Mouse (Mus musculus) urinary bladder, postnatal 10 days (tissue): Measurements from ENCODE around the gene Rbm3.

Source experiments
- DNase-seq: peaks from one replicate; pipeline ENCODE4 v3.0.0; 2022; ENCODE audit warnings: low spot score

The Rbm3 gene

DNA sequence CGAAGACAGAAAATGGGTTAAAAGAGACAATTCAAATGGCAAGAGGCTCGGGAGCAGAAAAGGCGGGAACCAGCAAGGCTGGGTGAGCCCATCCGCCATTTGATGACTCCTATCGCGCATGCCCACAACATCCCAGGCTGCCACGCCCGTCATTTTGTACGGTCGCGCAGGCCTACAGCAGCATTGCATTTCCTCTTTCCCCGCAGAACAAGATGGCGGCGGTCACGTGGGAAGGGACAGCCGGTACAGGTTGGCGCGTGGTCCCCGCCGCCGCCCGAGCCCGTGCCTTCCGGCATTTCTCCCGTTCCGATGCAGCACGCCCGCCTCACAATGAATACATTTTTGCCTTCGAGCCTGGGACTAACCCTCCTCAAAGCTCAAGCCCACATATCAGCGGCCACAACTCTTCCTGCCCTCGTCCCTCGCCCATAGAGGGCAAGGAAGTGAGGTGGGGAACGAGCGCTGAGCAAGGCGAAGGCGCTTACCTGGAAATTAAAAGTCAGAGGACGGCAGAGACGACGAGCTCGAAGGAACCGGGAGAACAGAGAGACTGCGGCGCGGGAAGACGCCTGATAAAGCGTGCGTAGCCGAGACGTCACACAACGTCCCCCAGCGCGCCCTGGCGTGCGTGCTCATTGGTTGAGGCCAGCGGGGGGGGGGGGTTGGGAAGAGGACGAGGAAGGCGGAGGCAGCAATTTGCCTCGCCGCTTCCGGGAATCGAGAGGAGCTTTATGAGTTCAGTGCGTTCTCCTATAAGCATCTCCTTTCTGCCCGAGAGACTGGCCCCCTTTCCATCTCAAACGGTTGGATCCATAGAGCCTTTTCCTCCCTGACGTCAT is at the start of gene Rbm3:
TSS of gene Rbm3 (minus strand) at position 728 of the 839 bp plus-strand sequence.
- DNase-seq, result peak; percentile 33

DNA sequence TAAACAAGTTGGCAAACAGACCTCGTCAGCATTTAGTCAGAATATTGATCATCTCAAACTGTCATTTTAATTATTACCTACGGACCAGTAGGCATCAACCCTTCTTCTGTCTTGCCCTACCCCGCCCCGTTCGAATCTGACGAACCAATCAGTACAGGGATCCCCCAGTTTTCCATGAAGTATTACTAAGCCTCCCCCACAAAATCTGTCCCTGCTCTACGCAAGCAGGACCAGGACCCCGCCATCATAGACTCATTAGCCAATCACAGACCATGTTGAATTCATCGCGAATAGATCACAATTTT is 47.7 kb upstream of the Rbm3 start, which contains the start of gene Ebp:
TSS of gene Ebp (minus strand) at position 94 of the 305 bp plus-strand sequence.
- no peak for DNase-seq

DNA sequence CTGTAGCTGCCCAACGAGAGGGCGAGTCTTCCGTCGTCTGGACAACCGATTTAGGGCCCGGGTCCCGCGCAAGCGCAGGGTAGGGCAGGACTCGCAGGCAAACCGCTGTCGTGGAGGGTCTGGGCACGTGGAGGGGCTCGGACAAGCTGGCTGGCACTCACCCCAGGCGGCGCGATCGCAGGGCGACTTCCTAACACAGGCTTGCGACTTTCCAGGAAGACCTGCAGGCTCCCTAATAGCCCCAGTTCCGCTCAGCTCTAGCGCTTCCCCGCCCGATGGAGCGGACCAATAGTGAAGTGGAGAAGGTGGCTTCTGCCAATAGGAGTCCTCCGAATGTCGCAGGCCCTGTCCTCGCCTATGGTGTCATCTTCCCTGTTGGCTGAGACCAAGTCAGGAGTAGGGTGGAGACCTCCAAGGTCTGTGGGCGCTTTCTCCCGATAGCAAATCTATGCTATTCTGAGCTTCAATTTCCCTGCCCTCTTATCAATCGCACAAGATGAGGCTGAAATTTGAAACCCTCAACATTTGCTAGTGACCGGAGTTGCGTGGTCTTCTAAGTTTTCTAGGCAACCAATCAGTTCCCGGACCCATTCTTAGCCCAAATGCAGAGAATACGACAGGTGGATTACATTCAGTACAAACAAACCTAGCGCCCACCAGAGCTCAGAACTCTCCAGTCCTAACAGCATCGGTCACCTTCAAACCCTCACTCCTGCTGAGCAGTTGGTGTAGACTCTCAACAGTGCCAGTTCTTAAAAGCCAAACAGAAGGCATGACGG is 47.1 kb upstream of the Rbm3 start:
- peak; percentile 13 for DNase-seq

DNA sequence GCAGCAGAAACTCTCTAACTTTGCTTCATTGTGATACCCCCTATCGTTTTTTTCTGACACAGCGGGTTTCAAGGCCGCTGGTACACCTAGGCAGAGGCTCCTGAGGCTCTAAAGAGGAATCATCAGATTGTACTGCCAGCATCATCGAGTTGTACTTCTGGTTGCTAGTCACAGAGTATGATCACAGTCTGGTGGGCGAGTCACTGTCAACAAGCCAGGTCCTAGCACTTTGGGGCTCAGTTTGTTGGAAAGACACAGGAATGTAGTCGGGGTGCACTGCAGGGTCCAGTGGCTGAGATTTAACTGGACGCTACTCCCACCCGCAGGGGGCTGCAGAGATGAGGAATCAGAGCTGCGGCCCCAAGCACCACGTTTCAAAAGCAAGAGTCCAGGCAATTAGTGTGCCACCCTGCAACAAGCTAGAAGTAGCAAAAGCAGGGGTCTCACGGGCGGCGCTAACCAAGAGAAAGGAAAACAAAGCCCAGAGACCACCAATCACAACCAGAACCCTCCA is 46.5 kb upstream of the Rbm3 start:
- no peak for DNase-seq

DNA sequence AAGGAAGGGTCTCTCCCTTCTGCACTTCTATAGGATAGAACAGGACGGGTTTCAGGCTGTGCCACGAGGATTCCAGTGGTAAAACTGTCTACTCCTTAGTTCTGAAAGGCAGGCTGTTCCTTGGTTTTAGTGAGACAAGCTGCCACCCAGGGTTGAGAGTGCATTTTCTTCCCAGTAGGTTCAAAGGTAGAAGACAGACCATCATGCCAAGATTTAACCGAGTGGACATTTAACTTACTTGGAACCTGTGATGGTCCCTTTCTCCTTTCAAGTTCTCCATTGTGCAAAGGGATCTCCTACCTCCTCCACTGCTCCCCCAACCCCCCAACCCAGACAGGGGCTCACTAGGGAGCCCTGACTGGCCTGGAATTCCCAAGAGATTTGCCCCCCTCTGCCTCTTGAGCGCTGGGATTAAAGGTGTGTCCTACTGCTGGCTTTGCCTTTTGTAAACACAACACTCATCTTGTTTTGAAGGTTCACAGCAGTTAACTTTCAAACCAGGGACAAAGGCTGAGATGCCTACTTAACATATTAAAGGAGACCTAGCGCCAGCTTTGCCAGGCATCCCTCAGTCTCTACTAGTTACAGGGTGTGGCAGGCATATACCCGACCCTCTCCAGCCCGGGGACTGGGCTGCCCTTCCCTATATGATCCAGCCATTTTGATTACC is 37.3 kb upstream of the Rbm3 start:
- no peak for DNase-seq

DNA sequence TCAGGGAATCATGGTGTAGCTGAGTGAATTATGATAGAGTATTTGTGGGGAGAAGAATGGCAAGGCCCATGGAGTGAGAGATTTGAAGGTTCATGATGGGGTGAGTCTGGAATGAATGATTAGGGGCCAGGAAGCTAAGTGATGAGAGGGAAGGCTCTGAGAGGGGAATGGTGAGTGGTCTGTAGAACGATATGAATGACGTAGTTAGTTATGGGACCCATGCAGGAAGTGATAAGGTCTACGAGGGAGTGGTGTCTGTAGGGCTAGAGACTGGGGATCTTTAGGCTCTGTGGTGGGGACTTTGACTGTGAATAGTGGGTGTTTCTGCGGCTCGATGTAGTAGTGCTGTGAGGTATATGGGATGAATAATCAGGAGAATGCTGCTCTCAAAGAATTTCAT is 34.0 kb upstream of the Rbm3 start:
- DNase-seq, result no peak

DNA sequence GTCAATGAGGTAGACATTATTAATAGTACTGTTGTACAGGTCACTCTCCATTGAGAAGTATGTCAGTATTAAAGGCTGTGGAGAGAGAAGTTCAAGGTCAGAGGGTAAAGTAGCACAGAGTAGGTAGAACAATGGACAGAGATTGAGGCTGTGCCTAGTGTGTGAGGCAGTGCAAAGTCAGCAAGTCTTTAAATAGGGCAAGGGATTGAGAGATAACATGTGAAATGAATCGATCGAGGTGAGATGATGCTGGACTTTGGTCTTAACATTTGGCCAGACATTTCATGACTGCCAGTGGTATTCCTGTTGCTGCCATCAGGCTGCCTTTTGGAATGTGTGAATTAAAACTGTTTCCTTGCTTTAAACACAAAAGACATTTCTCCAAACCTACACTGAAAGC is 33.2 kb upstream of the Rbm3 start:
- DNase-seq, result no peak

DNA sequence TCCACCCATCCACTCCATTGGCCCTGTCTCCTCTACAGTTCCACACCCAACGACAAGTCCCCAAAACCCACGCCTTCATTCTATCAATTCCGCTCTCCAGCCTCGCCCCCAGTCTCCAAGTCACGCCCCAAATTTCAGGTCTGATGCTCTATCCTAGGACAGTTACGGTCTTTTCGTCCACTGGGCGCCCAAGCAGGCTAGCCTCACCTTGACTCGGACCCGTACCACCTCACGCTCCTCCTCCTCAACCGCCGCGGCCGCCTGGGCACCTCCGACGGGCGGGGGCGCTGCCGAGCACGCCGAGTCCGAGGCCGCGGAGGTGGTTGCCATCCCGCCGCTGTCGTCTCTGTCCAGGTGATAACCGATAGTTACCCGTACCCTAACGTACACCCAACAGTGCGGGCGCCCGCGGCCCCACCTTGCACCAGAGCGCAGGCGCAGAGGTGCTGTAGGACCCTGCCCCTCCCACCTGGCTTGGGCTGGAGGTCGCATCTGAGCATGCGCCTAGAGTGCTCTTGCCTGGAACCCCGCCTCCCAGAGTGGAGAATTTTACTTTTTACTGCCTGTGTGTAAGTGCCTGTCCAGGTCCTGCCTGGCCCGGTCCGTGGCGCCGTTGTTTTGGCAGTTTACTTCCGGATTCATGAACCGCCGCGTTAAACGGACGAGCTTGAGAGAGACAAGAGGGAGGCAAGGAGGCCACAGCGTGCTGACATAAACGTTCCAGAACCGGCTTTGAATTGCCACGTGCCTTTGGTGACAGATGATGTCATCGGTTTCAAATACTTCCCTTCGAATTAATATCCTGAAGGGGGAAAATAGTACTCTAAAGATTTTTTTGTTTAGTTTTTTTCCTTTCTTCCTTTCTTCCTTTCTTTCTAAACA is 30.1 kb upstream of the Rbm3 start, which contains the start of gene Tbc1d25:
TSS of gene Tbc1d25 (minus strand) at position 678 of the 882 bp plus-strand sequence.
- DNase-seq, result peak; percentile 17

DNA sequence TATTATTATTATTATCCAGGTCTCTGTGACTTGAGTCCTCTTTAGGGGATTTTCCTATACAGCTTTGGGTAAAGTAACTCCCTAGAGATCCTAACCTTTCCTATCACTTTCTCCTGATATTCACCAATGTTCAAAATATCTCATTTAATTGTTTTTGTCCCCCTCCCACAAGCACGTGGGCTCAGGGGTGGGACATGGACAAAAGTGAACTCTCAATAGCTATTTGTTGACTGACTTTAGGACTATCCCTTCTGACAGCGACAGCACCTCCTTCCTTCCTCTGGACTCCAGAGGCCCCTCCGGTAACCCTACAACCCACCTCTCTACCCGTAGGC is 29.5 kb upstream of the Rbm3 start:
- DNase-seq, result no peak

DNA sequence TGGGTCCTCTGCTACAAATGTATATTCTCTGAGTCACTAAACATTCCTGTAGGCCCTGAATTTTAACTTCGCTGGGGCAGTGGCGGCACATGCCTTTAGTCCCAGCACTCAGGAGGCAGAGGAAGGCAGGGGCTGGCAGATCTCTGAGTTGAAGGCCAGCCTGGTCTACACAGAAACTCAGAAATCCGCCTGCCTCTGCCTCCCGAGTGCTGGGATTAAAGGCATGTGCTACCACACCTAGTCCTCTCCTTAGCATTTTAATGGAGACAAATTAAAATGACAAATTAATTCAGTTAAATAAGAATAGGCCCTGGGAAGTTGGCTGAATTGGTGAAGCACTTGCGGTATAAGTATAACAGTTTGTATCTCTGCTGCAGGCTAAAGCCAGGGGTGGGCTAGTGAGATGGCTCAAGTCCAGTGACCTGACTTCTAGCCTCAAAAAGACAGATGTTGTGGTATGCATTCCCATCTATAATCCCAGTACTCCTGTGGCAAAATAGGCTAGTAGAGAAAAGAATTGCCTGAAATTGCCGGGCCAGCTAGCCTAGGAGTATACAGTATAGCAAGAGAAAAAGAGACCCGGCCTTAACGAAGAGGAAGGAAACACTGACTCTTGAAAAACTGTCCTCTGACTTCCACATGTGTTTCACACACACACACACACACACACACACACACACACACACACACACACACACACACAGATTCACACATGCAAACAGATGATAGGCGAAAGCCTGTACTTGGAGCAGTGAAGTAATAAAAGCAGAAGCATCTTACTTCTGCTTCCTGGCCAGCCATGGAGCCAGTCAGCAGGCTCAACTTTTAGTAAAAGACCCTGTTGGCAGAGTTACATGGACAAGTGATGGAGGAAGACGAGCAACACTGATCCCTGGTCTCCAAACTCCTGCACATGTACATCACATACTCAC is 22.3 kb upstream of the Rbm3 start:
- DNase-seq, result no peak

DNA sequence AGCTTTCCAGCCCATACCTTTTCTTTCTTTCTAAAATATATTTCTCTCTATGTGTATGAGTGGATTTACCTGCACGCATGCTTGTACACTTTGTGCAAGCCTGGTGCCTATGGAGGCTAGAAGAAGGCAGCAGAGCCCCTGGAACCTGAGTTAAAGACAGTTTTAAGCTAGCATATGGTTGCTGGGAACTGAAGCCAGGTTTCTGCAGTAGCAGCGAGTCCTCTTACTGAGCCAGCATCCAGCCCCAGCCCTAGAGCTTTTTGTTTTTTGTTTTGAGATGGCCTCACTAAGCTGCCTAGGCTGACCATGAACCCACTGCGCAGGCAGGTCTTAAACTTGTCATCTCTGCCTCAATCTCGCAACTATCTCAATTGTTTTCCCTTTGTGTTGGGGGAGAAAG is 18.8 kb upstream of the Rbm3 start:
- no peak for DNase-seq

DNA sequence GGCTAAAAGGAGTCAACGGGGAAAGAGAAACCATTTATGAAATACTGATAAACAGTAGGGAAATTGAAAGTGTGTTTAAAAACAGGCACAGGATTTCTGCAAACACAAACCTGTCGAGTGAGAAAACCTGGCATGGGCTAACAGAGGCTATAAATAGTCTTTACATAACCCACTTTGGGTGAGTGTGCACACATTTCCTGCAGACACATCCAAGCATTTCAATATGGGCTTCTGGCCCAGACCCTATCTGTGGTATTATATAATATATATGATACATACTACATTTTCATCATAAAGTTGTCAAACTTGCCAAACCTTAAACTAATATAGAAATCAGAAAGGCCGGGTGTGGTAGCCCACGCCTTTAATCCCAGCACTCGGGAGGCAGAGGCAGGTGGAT is 17.4 kb upstream of the Rbm3 start:
- no peak for DNase-seq

DNA sequence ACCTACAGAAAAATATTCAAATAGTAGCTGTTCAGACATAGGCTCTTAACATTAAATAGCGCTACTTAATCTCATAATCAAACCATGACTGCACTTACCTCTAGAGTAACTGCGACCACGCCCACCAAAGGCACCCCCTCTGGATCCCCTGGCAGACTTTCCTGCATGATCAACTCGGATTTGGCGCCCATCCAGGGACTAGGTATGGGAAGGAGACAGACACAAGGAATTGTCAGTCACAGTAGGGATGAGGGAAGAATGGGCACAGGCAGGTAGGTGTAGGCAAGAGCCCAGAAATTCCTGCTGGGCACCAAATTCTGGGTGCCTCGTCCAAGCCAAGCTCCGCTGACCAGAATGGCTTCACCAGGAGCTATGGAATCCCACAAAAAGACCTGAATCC is 1.9 kb downstream of the Rbm3 start:
- no peak for DNase-seq

DNA sequence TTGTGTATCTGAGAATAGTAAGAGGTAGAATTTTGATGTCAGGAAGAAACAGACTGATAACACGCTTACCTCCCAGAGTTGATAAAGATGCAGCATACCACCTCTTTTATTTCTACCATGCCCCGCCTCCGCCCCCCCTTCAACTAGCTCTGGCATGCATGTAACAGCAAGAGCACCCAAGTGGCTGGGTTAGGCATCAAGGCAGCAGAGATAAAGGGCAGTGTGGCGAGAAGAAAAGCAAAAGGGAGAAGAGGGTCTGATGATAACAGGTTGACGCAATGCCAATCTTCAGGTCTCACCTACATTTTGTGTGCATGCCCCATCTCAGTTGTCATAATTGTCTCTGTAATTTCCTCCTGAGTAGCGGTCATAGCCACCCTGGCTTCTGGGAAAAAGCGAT is 2.7 kb downstream of the Rbm3 start:
- DNase-seq, result no peak

DNA sequence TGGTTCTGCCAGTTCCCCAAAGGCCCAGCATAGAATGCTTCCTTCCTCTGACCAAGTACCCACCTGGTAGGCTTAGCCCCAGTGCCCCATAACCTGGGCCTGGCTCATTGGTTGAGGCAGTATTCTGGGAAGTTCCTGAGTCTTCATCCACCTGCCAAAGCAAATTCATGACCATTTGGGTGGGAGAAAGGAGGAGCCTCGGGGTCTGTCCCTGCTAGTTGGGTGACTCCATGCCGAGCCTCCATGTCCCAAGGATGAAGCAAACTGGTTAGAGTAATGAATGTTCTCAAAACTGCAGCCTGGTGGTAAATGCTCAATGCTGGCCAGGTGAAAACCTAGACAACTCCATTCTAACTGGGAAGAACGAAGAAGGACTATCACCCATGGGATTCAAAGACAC is 4.6 kb downstream of the Rbm3 start:
- DNase-seq, result no peak

DNA sequence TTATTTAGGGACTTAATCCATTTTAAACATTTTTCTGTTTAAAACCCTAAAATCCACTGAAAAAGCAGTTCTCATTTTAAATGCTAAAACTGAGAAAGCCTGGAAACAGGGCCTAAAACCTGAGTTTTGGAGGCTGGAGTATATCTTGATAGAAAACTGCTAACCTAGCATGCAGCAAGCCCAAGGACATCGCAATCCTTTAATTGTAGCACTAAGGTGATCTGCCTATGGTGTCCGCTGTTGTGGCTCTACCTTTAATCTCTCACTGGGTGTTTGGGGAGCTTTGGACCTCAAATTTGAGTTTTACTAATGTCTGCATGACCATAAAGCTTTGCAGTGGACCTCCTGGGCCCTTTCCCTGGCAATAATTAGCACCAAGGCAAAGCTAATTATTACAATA is 5.2 kb downstream of the Rbm3 start:
- DNase-seq, result no peak

DNA sequence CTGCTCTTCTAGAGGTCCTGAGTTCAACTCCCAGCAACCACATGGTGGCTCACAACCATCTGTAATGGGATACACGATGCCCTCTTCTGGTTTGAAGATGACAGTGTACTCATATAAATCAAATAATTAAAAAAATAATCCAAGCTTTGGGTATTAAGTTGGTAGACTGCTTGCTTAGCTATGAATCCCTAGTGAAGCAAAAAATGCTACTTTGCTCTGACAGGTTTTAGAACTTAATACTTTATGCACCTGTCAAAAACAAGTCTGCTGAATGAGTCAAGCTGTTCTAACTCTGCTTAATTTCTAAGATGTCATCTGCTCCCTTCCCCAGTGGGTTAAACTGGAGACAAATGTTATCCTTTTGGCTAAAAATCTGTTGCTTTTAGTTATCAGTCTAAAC is 6.2 kb downstream of the Rbm3 start:
- DNase-seq, result no peak

DNA sequence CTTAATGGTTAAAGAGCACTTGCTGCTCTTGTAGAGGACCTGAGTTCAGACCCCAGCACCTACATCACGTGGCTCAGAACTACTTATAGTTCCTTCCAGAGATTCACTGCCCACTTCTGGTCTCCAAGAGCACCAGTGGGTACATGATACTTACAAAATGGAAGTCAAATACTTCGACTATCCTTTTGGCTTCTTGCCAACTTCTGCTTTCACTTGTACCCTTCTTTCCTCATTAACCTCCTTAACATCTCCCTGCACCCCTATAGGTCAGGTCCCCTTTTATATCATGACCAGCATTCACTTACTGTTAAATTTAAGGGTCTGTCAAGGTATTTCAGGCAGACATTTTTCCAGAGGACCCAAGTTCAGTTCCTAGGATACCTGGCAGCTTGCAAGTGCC is 9.8 kb downstream of the Rbm3 start:
- DNase-seq, result no peak

DNA sequence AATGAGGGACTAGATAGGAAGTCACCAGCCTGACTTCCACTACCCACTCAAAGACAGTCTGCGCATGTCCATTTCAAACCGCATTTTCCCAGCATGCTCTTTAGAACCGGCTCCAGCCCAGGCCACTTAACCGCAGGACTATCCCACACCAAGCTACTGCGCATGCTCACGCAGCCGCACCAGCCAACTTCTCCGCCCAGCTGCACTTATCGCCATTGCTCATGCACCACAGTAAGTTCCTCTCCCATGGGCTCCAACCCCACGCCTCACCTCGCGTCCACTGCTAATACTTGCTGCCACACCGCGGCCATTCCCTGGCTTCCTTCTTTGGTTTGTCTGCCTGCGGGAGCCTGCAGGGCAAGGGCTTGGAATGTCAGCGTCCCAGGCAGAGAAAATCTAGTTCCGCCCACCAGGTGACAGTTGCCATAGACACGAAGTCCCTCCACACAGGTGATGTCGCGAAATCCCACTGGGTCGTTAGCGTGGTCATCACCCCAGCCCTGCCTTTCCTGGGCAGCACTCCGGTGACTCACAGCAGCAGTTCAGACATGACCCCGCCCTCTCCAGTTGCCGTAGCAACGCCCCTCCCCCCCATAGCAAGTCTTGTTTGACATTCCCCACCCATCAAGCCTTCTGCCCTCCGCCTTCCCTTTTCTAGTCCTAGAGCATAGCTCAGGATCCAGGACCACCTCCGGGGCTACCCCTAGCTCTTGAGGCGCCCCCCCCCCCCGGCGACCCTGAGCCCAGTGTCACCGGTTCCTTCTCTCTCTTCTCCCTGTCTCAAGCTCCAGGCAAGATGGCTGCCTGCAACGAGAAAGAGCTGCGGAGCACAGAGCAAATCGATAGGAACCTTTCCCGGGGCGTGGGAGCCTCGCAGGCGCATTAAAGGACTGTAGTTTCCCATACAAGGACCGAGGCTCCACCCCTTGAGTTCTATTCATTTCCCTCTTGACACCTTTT is 13.4 kb downstream of the Rbm3 start, which contains the start of gene Wdr13:
TSS of gene Wdr13 (minus strand) at position 876 of the 960 bp plus-strand sequence.
- DNase-seq, result peak; percentile 39
